Mouse (Mus musculus) layer of hippocampus, postnatal 14 days (tissue): ENCODE data around the gene Cdc40. TPM values are rescaled to one million over a fixed set of nuclear protein-coding genes. Genes with fewer than 3 reads are reported as not detected.

Experiments
- total RNA-seq, 2 experiments: library from RNA; stranded (reverse); gene quantifications; 2 replicates each; pipeline ENCODE4 v1.2.3; 2021

The Cdc40 gene
- total RNA-seq, 2 experiments from 2014 or later, result 47.2 to 52.4 TPM

Other genes starting within 250 kb of the Cdc40 start
- gene Mettl24, start 200.0 kb downstream of the Cdc40 start, total RNA-seq, result 1 to 10 TPM; 1.2 to 1.9 TPM
- 100 to 1,000 TPM; 383 to 387 TPM for gene Wasf1, start 164 bp upstream of the Cdc40 start, total RNA-seq
- 1 to 10 TPM; 2.4 to 3.3 TPM for gene Gpr6, start 189.0 kb upstream of the Cdc40 start, total RNA-seq